Mouse (Mus musculus) adipocyte (in vitro differentiated cells): ENCODE measurements at regions not wholly inside any gene's neighbourhood (a gene's known extent, or its start where the extent isn't known, plus 50 kb on each side); places are given as distances from the start of the nearest gene placed in this dataset.

Source experiments
- DNase-seq: peaks from one replicate; pipeline ENCODE4 v3.0.0-alpha.2; 2016; ENCODE audit warnings: low spot score

DNA sequence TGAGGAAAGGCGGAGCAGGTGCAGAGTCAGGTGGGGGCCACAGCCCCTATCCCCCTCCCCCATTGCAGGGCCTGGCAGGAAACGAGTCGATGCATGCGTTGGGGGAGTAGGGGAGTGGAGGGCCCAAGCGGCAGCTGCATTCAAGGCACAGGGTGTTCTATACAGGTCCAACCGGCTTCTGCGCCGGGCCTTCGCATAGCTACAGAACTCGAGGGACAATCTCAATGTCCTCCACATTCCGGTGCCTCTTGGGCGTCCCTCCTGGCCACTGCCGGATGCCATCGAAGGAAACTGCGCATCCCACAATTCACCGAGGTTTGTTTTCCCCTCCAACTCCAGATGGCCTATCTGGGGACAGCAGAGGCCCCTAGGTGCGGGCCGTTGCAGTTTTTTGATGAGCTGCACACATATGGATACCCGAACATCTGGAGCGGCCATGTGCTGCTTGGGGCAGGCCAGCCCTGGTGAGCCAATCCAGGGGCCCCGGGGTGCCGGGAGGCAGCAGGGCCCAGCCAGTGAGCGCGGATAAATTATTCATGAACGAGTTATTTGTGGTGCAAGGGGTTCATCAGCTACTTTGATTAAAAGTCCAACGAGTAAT lies 137.5 kb downstream of the Tle3 start:
- DNase-seq: no peak

DNA sequence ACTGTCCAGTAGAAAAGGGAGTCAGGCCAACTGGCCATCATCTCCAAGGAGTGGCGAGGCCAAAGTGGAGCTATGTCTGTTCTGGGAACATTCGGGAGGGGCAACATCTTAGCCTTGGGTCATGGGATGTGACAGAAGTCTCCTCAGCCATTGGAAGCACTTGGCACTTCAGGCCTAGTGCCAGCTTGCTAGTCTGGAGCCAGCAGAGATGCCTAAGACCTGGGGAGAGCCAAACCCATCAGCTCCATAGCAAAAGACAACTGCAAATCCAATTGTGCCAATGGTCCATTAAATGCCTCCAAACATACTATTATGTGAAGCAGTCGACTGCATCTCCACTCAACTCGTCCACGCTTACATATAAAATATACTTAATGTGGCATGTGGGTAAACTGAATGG lies 136.9 kb downstream of the Tle3 start:
- DNase-seq: peak; percentile 64

DNA sequence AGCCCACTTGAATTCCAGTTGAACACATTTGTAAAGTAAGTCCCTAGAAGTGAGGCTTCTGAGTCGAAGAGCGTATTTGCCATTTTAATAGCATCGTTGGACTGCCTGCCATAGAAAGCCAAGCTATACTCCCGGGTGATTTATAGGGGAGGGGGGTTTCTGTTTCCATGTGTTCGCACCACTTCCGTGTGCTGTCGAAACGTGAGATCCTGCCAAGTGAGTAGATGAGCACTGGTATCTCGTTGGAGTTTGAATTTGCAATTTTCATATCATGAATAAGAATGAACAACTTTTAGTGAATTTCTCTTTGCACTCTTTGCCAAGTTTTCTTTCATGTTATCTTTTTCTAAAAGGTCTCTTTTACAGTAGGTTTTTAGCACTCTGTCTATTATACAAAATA lies 128.7 kb downstream of the Tle3 start:
- DNase-seq: no peak

DNA sequence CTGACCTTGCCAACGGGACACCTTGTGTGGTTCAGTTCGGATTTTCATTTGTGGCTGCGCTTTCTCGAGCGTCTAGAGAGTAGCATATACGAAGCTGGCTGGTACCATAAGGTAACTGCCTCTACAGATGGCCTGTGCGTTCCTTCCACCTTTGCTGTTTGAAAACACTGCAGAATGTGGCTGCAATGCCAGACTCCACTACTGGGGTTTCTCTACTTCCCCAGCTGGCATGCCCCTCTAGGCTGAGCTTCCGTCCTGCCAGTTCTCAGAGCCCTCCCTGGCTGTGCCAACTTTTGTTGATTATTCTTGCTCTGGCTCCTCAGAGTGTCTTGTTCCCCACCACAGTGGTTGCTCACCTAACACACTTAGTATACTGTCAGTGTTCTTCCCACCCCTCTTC lies 120.7 kb downstream of the Tle3 start:
- no peak for DNase-seq

DNA sequence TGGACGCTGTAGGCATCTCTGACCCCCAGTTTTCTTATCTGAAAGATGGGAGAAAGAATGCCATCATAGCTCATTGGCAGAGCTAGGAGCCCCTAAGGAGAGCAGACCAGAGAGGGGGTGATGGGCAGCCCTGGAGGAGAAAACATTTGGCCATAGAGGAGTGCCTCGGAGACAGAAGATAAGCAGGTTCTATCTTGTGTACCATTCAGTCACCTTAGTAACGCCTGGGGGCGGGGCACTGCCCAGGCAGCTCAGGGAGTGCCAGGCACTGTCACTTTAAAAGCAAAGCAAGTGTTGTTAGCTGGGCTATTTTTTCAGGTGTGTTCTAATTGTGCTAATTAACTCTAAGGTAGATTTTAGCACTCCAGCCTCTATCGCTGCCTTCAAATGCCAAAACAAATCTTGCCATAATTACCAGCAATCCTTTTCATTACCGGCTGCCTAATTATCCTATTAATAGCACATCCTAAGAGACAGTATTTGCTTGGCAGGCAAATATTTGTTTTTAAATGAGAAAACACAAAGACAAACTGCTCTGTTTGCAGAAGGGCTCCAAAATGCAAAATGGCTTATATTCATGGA lies 119.1 kb downstream of the Tle3 start:
- no peak for DNase-seq

- DNase-seq: no peak
Measured at GRCm38 (mm10) chr9:61489983-61490382, 117.8 kb downstream of the Tle3 start.

DNA sequence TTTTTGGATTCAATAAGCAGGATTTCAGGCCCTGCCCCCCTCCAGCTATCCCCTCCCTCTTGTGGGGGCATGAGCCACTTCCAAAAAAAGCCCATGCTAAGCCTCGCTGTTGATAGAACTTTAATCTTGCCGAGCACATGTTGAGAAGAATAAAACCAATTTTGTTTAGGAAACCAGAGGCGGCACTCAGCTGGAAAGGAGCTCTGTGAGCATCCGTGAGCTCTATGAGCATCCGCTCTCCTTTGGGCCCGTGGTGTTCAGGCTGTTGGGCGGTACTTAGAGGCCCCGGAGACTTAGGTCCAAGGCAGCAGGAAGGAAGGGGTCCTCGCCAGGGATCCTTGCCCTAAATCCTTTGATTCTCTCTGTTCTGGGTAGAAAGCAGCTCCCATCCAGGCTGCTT lies 117.0 kb downstream of the Tle3 start:
- DNase-seq: no peak

DNA sequence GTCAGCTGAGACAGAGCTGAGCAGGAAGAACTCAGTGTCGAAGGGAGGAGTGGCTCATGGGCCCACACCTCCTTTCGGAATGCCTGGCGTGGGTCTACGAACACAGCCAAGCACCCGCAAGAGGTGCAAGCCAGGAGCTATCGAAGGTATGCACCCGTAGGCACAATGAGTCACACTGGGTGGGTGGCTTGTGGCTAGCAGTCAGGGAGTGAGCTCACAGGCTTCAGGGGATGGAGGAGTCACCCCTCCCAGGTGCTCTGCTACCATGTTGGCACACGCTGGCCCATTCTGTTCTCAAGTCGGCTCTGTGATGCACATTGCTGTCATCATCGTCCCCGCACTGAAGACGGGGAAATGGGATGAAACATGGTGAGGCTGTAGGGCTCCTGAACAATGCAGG lies 115.7 kb downstream of the Tle3 start:
- DNase-seq: no peak

GRCm38 (mm10) chr9:61487146-61487545 lies 115.0 kb downstream of the Tle3 start:
- no peak for DNase-seq

DNA sequence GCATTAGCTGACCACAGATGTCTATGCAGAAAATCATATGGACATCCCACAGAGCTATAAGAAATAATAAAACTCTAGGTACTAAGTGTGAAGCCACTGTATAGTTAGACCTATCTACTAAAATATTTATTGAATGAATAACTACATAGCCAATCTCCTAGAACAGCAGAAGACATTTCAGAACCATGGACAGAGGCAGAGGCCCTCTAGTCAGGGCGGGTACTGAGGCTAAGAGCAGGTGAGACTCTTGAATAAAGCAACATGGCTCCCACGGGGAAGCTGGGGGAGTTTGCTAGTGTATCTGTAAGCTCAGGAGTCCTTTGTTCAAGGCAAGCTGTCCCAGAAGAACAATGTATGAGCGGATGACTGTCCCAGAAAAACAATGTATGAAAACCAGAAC lies 112.2 kb downstream of the Tle3 start:
- DNase-seq: peak; percentile 61

GRCm38 (mm10) chr9:61479626-61480025 lies 107.5 kb downstream of the Tle3 start:
- peak; percentile 15 for DNase-seq

GRCm38 (mm10) chr9:61478862-61479261 lies 106.7 kb downstream of the Tle3 start:
- no peak for DNase-seq

- peak; percentile 44 for DNase-seq
Measured at GRCm38 (mm10) chr9:61476351-61476750, 104.2 kb downstream of the Tle3 start.

DNA sequence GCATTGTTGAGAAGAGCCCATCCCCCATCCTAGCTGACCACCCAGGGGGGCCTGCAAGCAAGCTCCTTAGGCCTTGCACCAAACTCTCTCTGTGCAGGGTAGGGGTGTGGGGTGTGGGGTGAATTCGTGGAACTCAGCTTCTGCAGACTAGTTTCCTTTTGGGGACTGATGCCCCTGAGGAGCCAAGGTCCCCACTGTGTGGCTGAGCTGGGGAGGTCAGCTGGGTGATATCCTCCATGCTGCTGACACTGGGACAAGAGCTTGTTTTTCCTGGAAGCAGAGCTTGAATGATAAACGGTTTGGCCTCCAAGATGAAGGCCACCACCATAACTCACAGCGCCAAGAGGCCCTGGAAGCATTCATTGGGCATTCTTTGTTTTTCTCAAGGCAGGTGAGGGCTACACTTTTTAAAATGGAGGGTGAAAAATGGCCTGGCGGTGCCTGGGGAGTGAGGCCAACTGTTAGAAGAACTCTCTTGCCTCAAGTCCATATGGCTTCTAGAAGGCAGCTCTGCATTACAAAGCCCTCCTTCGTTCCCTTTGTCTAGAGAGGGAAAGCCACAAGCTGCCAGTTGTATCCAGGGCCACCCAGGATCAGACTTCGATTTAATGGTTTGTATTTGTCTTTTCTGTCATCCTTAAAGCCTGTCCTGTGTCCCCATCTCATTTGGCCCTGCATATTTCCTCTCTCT lies 98.8 kb downstream of the Tle3 start:
- DNase-seq: no peak

DNA sequence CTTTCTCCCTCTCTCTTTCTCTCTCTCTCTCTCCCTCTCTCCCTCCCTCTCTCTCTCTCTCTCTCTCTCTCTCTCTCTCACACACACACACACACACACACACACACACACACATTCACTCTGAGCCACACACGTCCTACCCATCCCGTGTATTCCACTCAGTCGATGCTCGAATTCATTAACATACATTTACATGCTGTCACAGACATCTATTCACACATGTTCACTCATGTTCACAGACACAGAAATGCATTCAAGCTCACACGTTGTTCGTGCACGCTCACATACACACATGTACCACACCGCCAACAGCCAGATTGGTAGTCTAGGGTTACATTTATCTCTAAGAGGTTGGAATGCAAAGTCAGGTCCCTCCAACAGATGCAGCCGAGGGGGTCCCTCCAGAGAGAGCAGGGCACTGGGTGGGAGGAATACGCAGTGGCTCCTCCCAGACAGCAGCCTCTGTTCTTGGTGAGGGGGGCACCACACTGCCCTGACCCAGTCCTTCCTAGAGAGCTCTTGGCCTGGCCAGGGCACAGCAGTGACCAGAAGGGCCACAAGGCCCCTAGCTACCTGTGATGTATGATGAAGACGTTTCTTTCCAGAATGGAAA lies 96.8 kb downstream of the Tle3 start:
- DNase-seq: no peak

- no peak for DNase-seq
Measured at GRCm38 (mm10) chr9:61468368-61468848, 96.2 kb downstream of the Tle3 start.
